Mouse (Mus musculus) 3134 (cell line): ENCODE measurements around the gene Gm5447.

Experiments used
- DNase-seq: peaks from one replicate; pipeline ENCODE4 v3.0.0-alpha.2; 2011; ENCODE audit warnings: low spot score; ENCODE audit not compliant: insufficient read length; ENCODE audit errors: extremely low read depth

Gene Gm5447

GRCm38 (mm10) chr13:30985598-30986466 lies 11.8 kb downstream of the Gm5447 start:
- no peak for DNase-seq

GRCm38 (mm10) chr13:30986934-30987455 lies 13.0 kb downstream of the Gm5447 start:
- DNase-seq = no peak

GRCm38 (mm10) chr13:30987686-30988085 lies 13.7 kb downstream of the Gm5447 start:
- no peak for DNase-seq

- no peak for DNase-seq
Observed at GRCm38 (mm10) chr13:30989710-30990109, 15.7 kb downstream of the Gm5447 start.

GRCm38 (mm10) chr13:30990233-30990632 lies 16.2 kb downstream of the Gm5447 start:
- no peak for DNase-seq

GRCm38 (mm10) chr13:30993819-30994218 lies 19.8 kb downstream of the Gm5447 start:
- DNase-seq = no peak

- DNase-seq = no peak
Observed at GRCm38 (mm10) chr13:30994249-30994858, 20.4 kb downstream of the Gm5447 start.

GRCm38 (mm10) chr13:30997526-30998253 lies 23.7 kb downstream of the Gm5447 start:
- no peak for DNase-seq

- no peak for DNase-seq
Observed at GRCm38 (mm10) chr13:30999799-31000198, 25.8 kb downstream of the Gm5447 start.

GRCm38 (mm10) chr13:31004458-31004857 lies 30.5 kb downstream of the Gm5447 start:
- DNase-seq = no peak

- no peak for DNase-seq
Observed at GRCm38 (mm10) chr13:31004995-31005394, 31.0 kb downstream of the Gm5447 start.

- no peak for DNase-seq
Observed at GRCm38 (mm10) chr13:31017545-31017944, 43.5 kb downstream of the Gm5447 start.

GRCm38 (mm10) chr13:31021514-31021913 lies 47.5 kb downstream of the Gm5447 start:
- DNase-seq = no peak

- no peak for DNase-seq
Observed at GRCm38 (mm10) chr13:31021927-31022326, 47.9 kb downstream of the Gm5447 start.

- no peak for DNase-seq
Observed at GRCm38 (mm10) chr13:31023664-31024063, 49.7 kb downstream of the Gm5447 start.
